Mouse (Mus musculus): ENCODE results near the gene Rab40c.

The Rab40c gene

DNA sequence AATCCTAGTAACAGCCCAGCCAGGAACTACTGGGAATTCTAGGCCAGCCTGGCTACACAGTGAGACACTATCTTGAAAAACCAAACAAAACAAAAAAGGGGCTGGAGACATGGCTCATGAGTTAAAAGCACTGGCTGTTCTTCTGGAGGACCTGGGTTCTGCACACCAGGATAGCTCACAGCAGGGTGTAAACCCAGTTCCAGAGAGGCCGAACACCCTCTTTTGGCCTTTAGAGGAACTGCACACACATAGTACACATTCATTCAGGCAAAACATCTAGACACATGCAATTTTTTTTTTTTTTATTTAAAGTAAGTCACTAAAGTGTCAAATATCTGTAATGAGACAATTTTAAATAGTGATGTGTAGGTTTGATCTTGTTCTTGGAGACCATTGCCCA, 19.3 kb downstream of the Rab40c start:
- DNase-seq (ENCODE audit: low spot score in 2 of 2), result no peak

DNA sequence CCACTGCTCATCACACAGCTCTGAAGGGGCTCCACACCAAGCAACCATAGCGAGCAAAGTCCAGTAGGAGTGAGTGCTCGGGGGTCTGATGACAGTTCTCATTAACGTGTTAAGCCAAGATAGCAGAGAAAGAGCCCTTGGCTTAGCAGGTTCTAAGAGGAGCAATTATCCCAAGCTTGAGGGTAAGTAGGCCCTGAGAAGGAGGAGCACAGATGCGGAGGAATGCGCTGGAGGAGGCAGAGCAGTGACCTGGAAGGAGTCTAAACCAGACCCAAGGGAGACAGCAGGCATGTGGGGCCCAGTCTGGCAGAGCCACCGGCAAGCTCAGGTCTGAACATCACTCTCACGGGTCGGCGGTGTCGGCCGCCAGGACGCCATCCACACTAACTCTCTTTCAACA, 23.6 kb downstream of the Rab40c start:
- DNase-seq (ENCODE audit: low spot score in 2 of 2), result no peak

DNA sequence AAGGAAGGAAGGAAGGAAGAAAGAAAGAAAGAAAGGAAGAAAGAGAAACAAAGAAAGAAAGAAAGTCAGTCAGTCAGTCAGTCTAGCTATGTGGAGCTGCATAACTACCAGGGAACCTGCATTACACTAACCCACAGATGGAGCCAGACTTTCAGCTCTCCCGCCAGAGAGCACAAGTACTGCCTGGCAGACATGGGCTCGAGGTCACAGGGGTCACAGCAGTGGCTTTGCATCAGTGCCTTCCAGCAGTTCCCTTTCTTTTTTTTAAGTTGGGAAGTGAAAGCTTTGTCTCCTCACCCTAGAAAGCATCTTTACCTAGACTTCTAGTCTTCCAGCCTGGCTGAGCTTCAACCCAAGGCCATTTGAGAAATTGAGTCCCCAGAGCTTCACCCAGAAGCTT, 24.1 kb downstream of the Rab40c start:
- DNase-seq (ENCODE audit: low spot score in 2 of 2), result no peak

DNA sequence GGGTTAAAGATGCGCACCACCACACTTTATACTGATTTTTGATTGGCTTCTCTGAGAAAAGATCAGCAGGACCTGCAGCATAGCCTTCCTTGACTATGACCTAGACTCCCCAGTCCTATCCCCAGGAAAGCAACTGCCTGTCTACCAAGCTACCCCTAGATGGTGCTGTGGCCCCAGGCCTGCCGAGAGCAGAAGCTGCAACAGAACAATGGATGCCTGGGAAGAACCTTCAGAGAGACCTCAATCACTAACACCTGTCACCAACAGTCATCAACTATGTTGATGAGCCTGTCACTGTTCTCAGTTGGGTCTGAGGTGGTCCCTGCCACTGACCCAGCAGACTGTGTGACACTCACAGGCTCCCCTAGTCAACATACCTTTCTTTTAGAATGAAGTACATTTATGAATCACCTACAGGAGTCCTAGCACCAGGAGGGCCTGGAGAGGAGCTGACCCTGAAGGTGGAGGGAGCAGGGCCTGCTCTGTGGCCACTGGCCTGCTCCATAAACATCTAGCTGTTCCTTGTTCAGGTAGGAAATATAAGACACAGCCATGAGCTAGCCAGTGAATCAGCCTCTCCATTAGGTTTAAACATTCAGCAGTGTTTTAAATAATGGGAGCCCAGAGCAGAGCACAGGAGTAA, 25.4 kb downstream of the Rab40c start:
- peak; percentile 68 to 83 for DNase-seq (ENCODE audit: low spot score in 2 of 2)

- DNase-seq (ENCODE audit: low spot score in 2 of 2), result no peak
Observed at GRCm38 (mm10) chr17:25888837-25889236, 30.7 kb downstream of the Rab40c start.

GRCm38 (mm10) chr17:25887467-25887866, 32.1 kb downstream of the Rab40c start:
- DNase-seq (ENCODE audit: low spot score in 2 of 2), result no peak

DNA sequence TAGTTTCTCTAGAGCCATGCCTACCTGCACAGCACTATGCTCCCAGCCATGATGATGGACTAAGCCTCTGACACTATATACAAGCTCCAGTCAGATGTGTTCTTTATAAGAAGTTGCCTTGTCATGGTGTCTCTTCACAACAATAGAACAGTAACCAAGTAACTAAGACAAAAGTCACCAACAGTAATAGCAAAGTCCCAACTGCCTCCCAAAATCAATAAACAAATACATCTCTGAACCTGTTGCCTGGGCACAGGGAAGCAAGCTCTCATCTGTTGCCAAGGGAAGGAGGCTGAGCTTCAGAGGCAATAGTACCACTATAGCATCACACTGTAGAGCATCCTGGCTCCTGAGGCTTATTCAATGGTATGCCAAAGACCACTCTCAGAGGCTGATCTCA, 32.7 kb downstream of the Rab40c start:
- DNase-seq (ENCODE audit: low spot score in 2 of 2), result no peak

DNA sequence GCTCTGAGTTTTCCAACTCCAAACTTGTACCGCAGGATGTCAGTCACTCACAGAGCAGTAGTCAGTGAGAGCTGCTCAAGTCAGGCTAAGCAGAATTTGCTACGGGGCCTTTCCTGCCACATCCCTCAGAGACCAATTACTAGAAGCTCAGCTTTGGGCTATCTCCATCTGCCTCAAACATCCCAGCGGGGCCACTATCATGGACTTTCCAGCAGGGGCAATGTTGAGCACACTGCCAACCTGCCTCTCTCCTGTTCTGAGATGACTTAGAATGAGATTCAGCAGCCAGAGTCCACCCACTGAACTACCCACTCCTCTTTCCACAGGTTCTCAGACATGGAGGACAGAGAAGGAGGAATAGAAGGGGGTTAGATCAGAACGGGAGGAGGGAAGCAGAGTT, 33.9 kb downstream of the Rab40c start:
- DNase-seq (ENCODE audit: low spot score in 2 of 2), result peak in 1 of 2 experiments; percentile 43

DNA sequence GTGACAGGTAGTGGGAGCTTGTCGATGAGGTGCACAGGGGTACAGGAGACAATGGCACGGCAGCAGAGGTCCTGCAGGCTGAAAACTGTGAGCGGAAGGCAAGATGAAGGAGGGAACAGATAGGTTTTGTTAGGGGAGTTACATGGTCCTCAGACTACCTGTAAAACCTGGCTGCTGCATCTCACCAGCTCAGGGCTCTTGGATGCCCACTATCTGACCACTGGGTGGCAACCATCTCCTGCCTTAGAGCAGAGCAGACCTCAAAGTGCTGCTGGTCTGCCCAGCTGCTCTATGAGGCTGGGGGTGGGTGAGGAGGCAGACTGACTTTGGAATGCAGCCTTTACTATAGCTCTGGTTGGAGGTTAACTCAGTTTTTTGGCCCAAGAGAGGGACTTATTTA, 35.7 kb downstream of the Rab40c start:
- DNase-seq (ENCODE audit: low spot score in 2 of 2), result no peak

- DNase-seq (ENCODE audit: low spot score in 2 of 2), result peak in 1 of 2 experiments; percentile 56
Observed at GRCm38 (mm10) chr17:25883268-25883667, 36.3 kb downstream of the Rab40c start.

DNA sequence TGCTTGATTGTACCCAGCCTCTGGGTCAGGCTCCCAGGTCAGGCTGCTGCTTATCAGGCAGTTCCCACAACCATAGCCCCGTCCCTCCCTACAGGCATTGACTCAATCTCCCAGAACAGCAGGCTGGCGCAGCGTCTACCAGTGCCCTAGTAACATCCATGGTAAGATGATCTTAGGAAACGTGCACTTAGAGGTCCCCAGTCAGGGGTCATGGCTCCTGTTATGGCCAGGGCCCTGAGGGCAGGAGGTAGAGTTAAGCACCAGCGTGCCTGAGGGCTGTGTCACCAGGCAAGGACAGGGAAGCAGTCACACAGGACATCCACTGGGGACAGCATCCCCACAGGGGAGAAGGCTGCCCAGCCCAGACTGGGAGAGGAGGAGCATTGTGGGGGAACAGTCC, 37.2 kb downstream of the Rab40c start:
- peak in 1 of 2 experiments; percentile 63 for DNase-seq (ENCODE audit: low spot score in 2 of 2)

DNA sequence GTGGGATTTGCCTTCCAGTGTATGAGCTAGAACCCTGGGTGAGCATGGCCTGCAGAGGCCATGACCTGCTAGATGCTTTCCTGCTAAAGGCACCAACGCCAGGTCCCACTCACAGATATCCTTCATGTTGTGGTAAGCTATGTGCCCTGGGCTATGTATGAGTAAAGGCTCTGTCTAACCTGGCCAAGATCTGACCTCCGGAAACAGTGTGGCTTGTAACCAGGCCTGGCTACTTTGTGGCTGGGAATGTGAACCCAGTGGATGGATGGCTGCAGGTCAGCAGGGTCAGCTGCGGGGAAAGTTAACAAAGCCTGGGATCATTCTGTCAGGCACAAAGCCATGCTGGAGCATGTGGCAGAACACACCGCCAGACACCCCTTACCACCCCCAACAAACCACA, 37.8 kb downstream of the Rab40c start:
- DNase-seq (ENCODE audit: low spot score in 2 of 2), result no peak

DNA sequence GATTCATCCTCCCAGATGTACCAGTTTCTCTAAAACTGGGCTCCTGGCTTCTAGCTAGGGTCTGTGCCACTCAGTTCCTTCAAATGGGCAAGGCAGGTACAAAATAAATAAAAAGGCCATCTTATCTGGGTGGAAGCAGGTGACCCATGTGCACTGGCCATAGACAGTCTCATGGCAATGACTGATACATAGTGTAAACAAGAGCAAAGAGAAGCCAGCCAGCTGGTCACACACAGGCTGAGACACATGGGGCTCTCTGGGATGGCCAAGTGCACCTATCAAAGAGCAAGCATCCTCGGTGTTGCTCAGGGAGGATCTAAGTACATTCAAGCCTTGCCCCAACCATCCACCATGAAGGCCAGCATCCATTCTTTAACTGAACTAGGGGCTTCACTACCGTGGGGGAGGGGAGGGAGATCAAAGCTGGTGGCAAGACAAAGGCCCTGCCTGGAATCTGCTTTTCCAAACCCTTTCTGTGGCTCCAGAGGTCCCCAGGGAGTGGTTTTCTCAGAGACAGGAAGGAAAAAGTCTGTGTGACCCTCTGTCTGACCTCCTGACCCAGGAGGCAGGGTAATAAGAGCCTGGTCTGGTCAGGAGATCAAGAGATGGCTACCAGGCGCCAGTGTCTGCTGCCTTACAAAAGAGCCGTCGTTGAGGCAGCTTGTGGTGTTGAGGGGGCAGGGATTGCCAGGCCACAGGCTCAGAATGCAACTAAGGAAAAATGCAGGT, 38.5 kb downstream of the Rab40c start:
- no peak for DNase-seq (ENCODE audit: low spot score in 2 of 2)

- no peak for DNase-seq (ENCODE audit: low spot score in 2 of 2)
Observed at GRCm38 (mm10) chr17:25880196-25880910, 39.2 kb downstream of the Rab40c start, which contains the start of gene Wfikkn1. Gene Wfikkn1, minus strand, starts transcription at chr17:25880858.

DNA sequence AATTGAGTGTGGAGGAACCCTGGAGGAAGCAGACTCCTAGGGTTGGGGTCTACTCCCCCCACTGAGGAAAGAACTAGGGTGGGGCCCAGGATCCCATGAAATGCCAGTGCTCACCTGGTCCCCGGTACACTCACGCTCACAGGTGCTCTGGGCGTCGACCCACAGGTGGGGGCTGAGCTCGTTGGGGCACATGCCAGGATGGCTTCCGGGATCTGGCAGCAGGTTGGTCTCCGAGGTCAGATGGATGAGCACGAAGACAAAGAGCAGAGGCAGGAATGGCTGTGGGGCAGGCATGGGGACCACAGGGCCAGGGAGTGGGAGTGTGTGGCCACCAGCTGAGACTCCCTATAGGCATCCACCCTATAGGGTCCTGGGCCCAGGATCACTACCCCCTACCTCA, 39.8 kb downstream of the Rab40c start:
- DNase-seq (ENCODE audit: low spot score in 2 of 2), result peak in 1 of 2 experiments; percentile 60

GRCm38 (mm10) chr17:25879261-25879660, 40.3 kb downstream of the Rab40c start:
- peak in 1 of 2 experiments; percentile 65 for DNase-seq (ENCODE audit: low spot score in 2 of 2)

DNA sequence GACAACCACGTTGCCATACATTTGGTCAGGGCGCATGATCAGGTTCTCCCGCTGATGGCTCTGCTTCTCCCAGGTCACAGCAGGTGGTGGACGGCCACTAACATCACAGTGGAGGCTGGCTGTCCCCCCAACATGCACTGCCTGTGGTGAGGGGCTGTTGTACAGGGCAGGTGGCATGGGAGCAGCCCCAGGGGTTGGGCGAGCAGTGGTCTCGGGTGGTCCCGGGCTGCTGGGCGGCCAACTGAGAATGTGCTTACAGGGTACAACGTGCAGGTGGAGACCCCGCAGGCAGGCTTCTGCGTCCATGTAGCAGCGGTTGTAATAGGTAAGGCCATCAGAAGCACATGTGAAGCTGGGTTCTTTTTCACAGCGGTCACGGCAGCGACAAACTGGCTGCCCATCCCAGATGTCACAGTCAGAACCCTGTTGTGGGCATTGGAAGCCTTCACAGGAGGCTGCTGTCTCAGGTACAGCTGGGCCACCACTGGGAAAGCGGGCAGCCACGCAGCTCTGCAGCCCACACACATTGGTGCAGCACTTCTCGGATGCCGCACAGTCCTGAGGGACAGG, 40.8 kb downstream of the Rab40c start:
- no peak for DNase-seq (ENCODE audit: low spot score in 2 of 2)

GRCm38 (mm10) chr17:25877741-25878610, 41.6 kb downstream of the Rab40c start:
- no peak for DNase-seq (ENCODE audit: low spot score in 2 of 2)

GRCm38 (mm10) chr17:25877025-25877424, 42.5 kb downstream of the Rab40c start:
- no peak for DNase-seq (ENCODE audit: low spot score in 2 of 2)

DNA sequence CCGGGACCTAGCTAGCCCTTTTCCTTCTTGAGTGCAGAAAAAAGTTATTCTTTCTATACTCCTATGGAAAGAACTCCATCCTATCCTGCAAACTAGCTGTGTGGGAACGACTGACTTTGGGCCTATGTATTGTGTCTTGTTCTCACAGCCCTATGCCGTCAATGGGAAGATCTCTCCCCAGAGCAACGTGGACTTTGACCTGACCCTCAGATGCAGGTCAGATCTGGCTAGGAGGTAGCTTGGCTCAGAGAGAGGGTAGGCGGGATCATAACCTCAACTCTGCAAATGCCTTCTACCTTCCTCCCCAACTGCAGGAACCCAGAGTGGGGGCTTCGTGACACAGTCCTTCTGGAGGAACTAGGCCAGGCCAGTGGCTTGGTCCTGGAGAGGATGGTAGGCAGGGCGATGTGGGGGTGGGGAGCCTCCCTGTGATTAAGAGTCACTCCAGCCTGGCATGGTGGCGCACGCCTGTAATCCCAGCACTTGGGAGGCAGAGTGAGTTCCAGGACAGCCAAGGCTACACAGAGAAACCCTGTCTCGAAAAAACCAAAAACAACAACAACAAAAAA, 43.1 kb downstream of the Rab40c start:
- DNase-seq (ENCODE audit: low spot score in 2 of 2), result no peak

Data from spleen, postnatal 4 days (tissue).